Mouse (Mus musculus): ENCODE measurements around the gene Camta1. TPM values are rescaled to one million over a fixed set of nuclear protein-coding genes. Genes with fewer than 3 reads are reported as not detected.

The Camta1 gene
- total RNA-seq, 1 experiment, result 9.3 TPM

GRCm38 (mm10) chr4:150902062-150902461, 959.6 kb downstream of the Camta1 start:
- in situ Hi-C loops (cut with MboI; ENCODE audit: low sequenced_read_pairs in 2 of 2, unreplicated experiment in 2 of 2), result loop anchor here in 1 of 2 experiments (10.0 kb wide), 1 partner anchor 247 kb away; the partner anchor contains the start of gene Slc45a1

GRCm38 (mm10) chr4:150901651-150902050, 960.0 kb downstream of the Camta1 start:
- DNase-seq (ENCODE audit: low read depth, low spot score), result peak; percentile 90
- Histone ChIP-seq H3K4me3 (ENCODE audit: insufficient read depth in 1 of 2, low read depth in 1 of 2, low read length in 2 of 2, poor library complexity in 1 of 2, severe bottlenecking in 1 of 2) (no peak overlapping the region), H3K27ac (ENCODE audit: insufficient read depth, low read depth, low read length, poor library complexity, severe bottlenecking) (peak overlapping the region; percentile 58; the same call in 1 of the 2 replicates), H3K4me1 (ENCODE audit: control insufficient read depth in 2 of 2, insufficient read depth in 2 of 2, low read length in 2 of 2, poor library complexity in 1 of 2) (peaks cover 2 to 23% of the 10 kb centered on the region in 2 experiments; a peak in 2 of 4 replicates), H3K36me3 (ENCODE audit: control insufficient read depth, insufficient read depth, low read length, poor library complexity, severe bottlenecking) (peaks cover 68% of the 10 kb centered on the region), H3K9ac (ENCODE audit: insufficient read depth, low read depth, low read length, poor library complexity, severe bottlenecking) (peak overlapping the region; percentile 3; the same call in 1 of the 2 replicates), H3K9me3 (ENCODE audit: control insufficient read depth, insufficient read depth, low read depth, low read length) (no peaks in the 10 kb centered on the region)
- TF ChIP-seq ZNF384 (IDR thresholded peaks at IDR 0.05; ENCODE audit: low read depth, low read length) (no peak), ZC3H11A (IDR thresholded peaks at IDR 0.05; ENCODE audit: borderline replicate concordance, low read depth, low read length) (no peak), HCFC1 (IDR thresholded peaks at IDR 0.05; ENCODE audit: borderline replicate concordance, insufficient read depth, low read length) (no peak)
- in situ Hi-C loops (cut with MboI; ENCODE audit: low sequenced_read_pairs in 2 of 2, unreplicated experiment in 2 of 2), result loop anchor here in 1 of 2 experiments (10.0 kb wide), 1 partner anchor 247 kb away; the partner anchor contains the start of gene Slc45a1

More at GRCm38 (mm10) chr4:150902062-150902461, 959.6 kb downstream of the Camta1 start:
- peaks cover 2 to 23% of the 10 kb centered on the region in 2 experiments; a peak in 2 of 4 replicates for H3K4me1 ChIP-seq (ENCODE audit: control insufficient read depth in 2 of 2, insufficient read depth in 2 of 2, low read length in 2 of 2, poor library complexity in 1 of 2)
- H3K4me3 ChIP-seq (ENCODE audit: insufficient read depth in 1 of 2, low read depth in 1 of 2, low read length in 2 of 2, poor library complexity in 1 of 2, severe bottlenecking in 1 of 2), result no peak overlapping the region
- H3K9me3 ChIP-seq (ENCODE audit: control insufficient read depth, insufficient read depth, low read depth, low read length), result no peaks in the 10 kb centered on the region
- peaks cover 69% of the 10 kb centered on the region for H3K36me3 ChIP-seq (ENCODE audit: control insufficient read depth, insufficient read depth, low read length, poor library complexity, severe bottlenecking)
- DNase-seq (ENCODE audit: low read depth, low spot score), result no peak
- peak overlapping the region; percentile 58; the same call in 1 of the 2 replicates for H3K27ac ChIP-seq (ENCODE audit: insufficient read depth, low read depth, low read length, poor library complexity, severe bottlenecking)
- TF ChIP-seq HCFC1 (IDR thresholded peaks at IDR 0.05; ENCODE audit: borderline replicate concordance, insufficient read depth, low read length), result no peak
- TF ChIP-seq CHD2 (IDR thresholded peaks at IDR 0.05; ENCODE audit: low read depth, low read length), result no peak
- no peak for TF ChIP-seq MAFK (IDR thresholded peaks at IDR 0.05; ENCODE audit: insufficient read depth, low read depth, low read length)
- no peak for TF ChIP-seq ZNF384 (IDR thresholded peaks at IDR 0.05; ENCODE audit: low read depth, low read length)
- no peak for TF ChIP-seq ZC3H11A (IDR thresholded peaks at IDR 0.05; ENCODE audit: borderline replicate concordance, low read depth, low read length)
- H3K9ac ChIP-seq (ENCODE audit: insufficient read depth, low read depth, low read length, poor library complexity, severe bottlenecking), result no peak overlapping the region

GRCm38 (mm10) chr4:150900486-150900885, 961.2 kb downstream of the Camta1 start:
- H3K9ac ChIP-seq (ENCODE audit: insufficient read depth, low read depth, low read length, poor library complexity, severe bottlenecking), result 0 out of 2 replicates have a peak overlapping the region, but pooled peaks have one; percentile 7
- no peak for DNase-seq (ENCODE audit: low read depth, low spot score)
- H3K9me3 ChIP-seq (ENCODE audit: control insufficient read depth, insufficient read depth, low read depth, low read length), result no peaks in the 10 kb centered on the region
- in situ Hi-C loops (cut with MboI; ENCODE audit: low sequenced_read_pairs in 2 of 2, unreplicated experiment in 2 of 2), result loop anchor here in 1 of 2 experiments (10.0 kb wide), 1 partner anchor 246 kb away; the partner anchor contains the start of gene Slc45a1
- peaks cover 2 to 30% of the 10 kb centered on the region in 2 experiments; a peak in 2 of 4 replicates for H3K4me1 ChIP-seq (ENCODE audit: control insufficient read depth in 2 of 2, insufficient read depth in 2 of 2, low read length in 2 of 2, poor library complexity in 1 of 2)
- no peak overlapping the region for H3K27ac ChIP-seq (ENCODE audit: insufficient read depth, low read depth, low read length, poor library complexity, severe bottlenecking)
- no peak for TF ChIP-seq CHD2 (IDR thresholded peaks at IDR 0.05; ENCODE audit: low read depth, low read length)
- no peak for TF ChIP-seq MAFK (IDR thresholded peaks at IDR 0.05; ENCODE audit: insufficient read depth, low read depth, low read length)
- no peak for TF ChIP-seq ZC3H11A (IDR thresholded peaks at IDR 0.05; ENCODE audit: borderline replicate concordance, low read depth, low read length)
- H3K4me3 ChIP-seq (ENCODE audit: insufficient read depth in 1 of 2, low read depth in 1 of 2, low read length in 2 of 2, poor library complexity in 1 of 2, severe bottlenecking in 1 of 2), result no peak overlapping the region
- H3K36me3 ChIP-seq (ENCODE audit: control insufficient read depth, insufficient read depth, low read length, poor library complexity, severe bottlenecking), result peaks cover 69% of the 10 kb centered on the region

- no peaks in the 10 kb centered on the region for H3K9me3 ChIP-seq (ENCODE audit: control insufficient read depth, insufficient read depth, low read depth, low read length)
- H3K36me3 ChIP-seq (ENCODE audit: control insufficient read depth, insufficient read depth, low read length, poor library complexity, severe bottlenecking), result peaks cover 63% of the 10 kb centered on the region
- peak overlapping the region in 1 of 2 experiments; percentile 7; a peak in 1 of 4 replicates for H3K4me3 ChIP-seq (ENCODE audit: insufficient read depth in 1 of 2, low read depth in 1 of 2, low read length in 2 of 2, poor library complexity in 1 of 2, severe bottlenecking in 1 of 2)
- no peak overlapping the region; the same call in 1 of the 2 replicates for H3K27ac ChIP-seq (ENCODE audit: insufficient read depth, low read depth, low read length, poor library complexity, severe bottlenecking)
- peak overlapping the region; percentile 39; the same call in 1 of the 2 replicates for H3K9ac ChIP-seq (ENCODE audit: insufficient read depth, low read depth, low read length, poor library complexity, severe bottlenecking)
- DNase-seq (ENCODE audit: low read depth, low spot score), result peak; percentile 68
- no peak for TF ChIP-seq CHD2 (IDR thresholded peaks at IDR 0.05; ENCODE audit: low read depth, low read length)
- peak; percentile 34; the same call in 1 of the 2 replicates for TF ChIP-seq ZC3H11A (IDR thresholded peaks at IDR 0.05; ENCODE audit: borderline replicate concordance, low read depth, low read length)
- peaks cover 2 to 39% of the 10 kb centered on the region in 2 experiments; a peak in 2 of 4 replicates for H3K4me1 ChIP-seq (ENCODE audit: control insufficient read depth in 2 of 2, insufficient read depth in 2 of 2, low read length in 2 of 2, poor library complexity in 1 of 2)
- in situ Hi-C loops (cut with MboI; ENCODE audit: low sequenced_read_pairs in 2 of 2, unreplicated experiment in 2 of 2), result loop anchor here in 1 of 2 experiments (25.0 kb wide), 1 partner anchor 237 kb away; the partner anchor contains the start of gene Slc45a1
Measured at GRCm38 (mm10) chr4:150898716-150899365, 962.8 kb downstream of the Camta1 start.

Data from ES-E14 (cell line).